Mouse (Mus musculus): Measurements from ENCODE around the gene Glis1.

The Glis1 gene

DNA sequence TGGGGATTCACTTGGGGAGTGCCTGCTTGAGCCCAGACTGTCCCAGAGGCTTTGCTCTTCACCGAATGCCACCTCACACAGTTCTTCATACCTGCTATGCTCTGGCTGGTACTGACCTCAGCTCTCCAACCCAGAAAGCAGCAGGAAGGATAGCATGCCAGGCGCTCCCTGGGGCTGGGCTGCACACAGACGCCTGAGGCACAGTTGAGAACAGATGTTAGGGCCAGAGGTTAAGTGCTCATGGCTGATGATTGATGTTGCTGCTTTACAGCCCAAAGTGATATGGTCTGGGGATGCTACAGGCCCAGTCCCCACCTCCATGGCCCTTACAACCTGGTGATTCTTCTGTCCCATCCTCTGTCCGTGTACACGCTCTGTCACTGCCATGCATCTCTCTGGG, 190.6 kb downstream of the Glis1 start:
- no peak for DNase-seq (ENCODE audit: low read depth, low spot score)

GRCm38 (mm10) chr4:107628226-107628625, 193.8 kb downstream of the Glis1 start:
- DNase-seq (ENCODE audit: low read depth, low spot score): no peak

DNA sequence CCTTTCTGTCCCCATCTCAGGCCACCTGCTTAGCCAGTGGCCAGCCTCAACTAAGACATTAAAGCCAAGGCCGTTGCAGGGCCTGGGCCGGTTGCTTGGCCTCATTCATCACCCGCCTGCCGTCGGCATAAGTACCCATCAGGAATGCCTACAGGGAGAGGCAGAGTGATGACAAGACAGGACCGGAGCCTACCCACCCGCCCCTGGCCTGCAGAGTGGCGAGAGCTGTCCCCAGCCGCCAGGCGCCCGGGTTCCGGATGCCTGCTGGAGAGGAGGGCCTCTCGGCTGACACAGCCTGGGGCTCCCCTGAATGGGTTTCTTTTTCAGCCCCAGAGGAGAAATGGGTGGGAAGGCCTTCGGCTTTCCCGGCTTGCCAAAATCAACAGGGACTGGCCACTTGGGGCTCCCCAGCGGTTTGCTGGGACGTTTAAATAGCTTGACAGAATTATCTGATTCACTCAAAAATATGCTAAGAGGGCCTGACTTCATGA, 194.6 kb downstream of the Glis1 start:
- DNase-seq (ENCODE audit: low read depth, low spot score): no peak

- DNase-seq (ENCODE audit: low read depth, low spot score): no peak
These were observed 200.2 kb downstream of the Glis1 start for GRCm38 (mm10) chr4:107634631-107635030.

DNA sequence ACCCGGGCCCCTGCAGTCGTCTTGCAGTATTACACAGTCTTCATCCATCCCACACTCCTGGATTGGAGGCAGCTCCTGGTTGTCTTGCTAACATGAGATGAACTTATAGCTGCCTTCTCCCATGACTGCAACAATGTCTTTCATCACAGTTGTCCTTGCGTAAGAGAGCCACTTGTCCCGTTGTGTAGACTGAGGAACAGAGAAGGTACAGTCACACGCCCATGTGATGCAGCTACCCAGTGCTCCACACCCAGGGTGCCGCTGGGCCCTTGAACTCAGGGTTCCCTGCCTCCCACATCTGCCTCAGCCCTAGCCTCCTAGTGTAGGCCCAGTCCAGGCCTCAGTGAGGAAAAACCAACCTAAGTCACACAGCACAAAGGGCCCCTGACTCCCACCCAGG, 201.7 kb downstream of the Glis1 start:
- peak; percentile 21 for DNase-seq (ENCODE audit: low read depth, low spot score)

DNA sequence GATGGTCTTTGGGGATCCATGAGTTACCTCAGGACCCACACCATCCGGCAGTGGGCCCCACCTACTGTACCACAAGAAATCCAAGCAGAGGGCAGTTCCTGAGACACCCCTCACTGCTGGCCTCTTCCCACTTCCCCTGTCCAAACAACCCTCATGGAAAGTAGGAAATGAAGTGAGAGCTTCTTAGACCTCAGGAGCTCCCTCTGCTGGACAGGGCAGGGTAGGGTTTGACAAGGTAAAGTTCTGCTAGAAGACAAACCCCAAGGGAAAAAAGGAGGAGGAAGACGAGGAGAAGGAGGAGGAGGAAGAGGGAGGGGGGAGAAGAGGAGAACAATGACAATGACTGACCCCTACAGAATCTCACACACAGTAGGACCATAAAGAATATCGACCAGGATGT, 203.3 kb downstream of the Glis1 start:
- DNase-seq (ENCODE audit: low read depth, low spot score): peak; percentile 64

DNA sequence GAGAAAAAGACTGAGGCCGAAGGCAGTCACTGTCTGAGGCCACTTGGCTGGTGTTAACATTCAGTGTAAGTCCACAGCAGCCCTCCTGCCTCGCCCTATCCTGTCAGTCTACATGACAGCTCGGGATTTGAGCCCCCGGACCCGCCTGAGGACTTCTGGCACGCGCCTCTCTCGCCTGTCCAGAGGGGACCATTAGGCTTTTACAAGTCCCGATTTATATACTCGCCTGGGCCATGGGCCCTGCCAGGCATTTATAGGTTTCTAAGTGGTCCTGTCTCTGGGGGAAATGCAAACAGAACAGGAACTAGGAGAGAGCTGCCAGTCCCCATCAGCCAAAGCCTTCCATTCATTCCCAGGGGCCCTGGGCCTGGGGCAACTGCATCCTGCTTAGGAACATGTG, 203.9 kb downstream of the Glis1 start:
- no peak for DNase-seq (ENCODE audit: low read depth, low spot score)

- DNase-seq (ENCODE audit: low read depth, low spot score): no peak
These were observed 207.2 kb downstream of the Glis1 start for GRCm38 (mm10) chr4:107641624-107642023.

DNA sequence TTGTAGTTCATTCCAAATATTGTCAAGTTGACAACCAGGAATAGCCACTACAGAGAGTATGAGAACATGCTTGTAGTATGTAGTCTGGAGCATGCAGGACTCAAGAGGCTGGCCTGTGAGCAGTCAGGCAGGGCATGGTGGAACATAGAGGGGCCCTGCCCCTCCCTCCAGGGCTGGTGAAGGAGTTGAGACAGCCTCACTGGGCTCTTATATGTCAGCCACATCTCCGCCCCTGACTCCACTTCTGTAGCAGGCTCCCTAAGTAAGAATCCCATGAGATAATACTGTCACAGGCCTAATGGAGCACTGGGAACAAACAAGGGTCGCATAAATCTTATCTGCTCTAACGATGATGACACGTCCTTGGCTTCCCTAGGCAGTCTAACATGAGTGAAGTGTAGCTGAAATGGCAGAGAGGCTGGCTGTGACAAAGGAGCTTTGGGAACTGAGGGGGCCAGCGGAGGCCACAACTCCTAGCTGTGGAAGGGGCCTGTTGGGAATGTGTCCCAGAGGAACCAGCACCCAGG, 214.6 kb downstream of the Glis1 start:
- no peak for DNase-seq (ENCODE audit: low read depth, low spot score)

- DNase-seq (ENCODE audit: low read depth, low spot score): peak; percentile 46
These were observed 216.7 kb downstream of the Glis1 start for GRCm38 (mm10) chr4:107651021-107651496.

DNA sequence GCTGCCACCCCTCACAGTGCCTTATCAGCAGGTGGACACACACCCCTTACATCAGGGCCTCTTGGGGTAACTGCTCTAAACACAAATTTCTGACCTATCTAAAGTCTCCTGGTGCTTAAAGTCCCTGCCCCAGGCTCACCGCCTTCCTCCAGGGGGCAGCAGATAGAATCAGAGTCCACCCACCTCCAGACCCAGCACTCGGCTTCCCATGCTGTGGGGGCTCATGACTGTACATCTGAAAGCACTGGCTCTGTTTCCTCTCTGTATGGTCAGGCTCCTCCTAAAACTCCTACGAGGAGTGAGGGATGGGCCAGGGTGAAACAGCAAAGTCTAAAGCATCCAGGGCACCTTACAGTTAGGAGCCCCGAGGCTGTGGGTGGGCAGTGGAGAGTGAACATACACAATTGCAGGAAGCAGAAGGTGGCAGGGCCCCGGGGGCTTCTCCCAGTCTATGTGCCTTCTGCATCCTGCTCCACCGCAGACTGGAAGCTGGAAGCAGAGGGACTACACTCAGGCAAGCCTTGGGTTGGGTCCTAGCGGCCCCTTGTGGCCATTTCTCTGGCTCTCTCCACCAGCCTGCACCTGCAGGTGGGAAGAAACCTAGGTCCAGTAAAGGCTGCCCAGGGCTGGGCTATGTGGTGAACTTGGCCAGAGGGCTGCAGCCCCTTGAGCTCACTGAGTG, 218.3 kb downstream of the Glis1 start:
- peak; percentile 72 for DNase-seq (ENCODE audit: low read depth, low spot score)

DNA sequence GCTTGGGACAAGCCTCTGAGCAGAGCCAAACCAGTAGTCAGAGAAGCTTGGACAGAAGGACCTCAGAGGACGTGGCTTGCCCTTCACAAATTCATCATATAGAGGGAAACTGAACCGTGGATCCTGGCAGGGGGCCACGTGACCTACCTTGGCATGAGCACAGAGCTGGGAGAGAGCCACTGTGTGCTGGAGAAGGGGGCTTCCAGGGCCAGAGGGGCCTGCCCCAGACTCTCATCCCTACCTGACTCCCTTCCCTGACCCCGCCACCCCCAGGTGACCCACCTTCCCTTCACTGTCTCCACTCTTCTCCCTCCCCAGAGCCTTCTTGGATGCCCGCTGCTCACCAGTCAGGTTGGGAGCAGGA, 218.9 kb downstream of the Glis1 start:
- DNase-seq (ENCODE audit: low read depth, low spot score): no peak

DNA sequence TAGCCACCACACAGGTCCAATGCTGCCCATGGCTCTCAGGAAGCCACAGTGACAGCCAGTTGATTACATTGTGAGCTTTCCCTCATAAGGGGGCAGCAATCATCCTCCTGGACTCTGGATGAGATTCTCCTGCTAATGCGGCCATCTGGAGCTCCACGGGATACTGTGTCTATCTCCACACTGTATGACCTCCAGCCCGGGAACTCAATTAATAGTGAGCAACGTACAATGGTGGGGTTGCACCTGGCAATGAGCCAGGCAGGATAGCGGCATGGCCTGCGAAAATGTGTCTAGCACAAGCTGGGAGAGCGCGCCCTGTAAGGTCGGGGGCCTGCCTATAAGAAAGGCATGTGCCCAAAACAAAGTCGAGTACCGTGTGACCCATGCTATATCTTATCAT, 226.3 kb downstream of the Glis1 start:
- no peak for DNase-seq (ENCODE audit: low read depth, low spot score)

GRCm38 (mm10) chr4:107668514-107668913, 234.1 kb downstream of the Glis1 start:
- DNase-seq (ENCODE audit: low read depth, low spot score): no peak

- no peak for DNase-seq (ENCODE audit: low read depth, low spot score)
These were observed 236.3 kb downstream of the Glis1 start for GRCm38 (mm10) chr4:107670731-107671130.

- peak; percentile 88 for DNase-seq (ENCODE audit: low read depth, low spot score)
These were observed 239.4 kb downstream of the Glis1 start for GRCm38 (mm10) chr4:107673638-107674321.

- DNase-seq (ENCODE audit: low read depth, low spot score): no peak
These were observed 239.9 kb downstream of the Glis1 start for GRCm38 (mm10) chr4:107674322-107674644.

DNA sequence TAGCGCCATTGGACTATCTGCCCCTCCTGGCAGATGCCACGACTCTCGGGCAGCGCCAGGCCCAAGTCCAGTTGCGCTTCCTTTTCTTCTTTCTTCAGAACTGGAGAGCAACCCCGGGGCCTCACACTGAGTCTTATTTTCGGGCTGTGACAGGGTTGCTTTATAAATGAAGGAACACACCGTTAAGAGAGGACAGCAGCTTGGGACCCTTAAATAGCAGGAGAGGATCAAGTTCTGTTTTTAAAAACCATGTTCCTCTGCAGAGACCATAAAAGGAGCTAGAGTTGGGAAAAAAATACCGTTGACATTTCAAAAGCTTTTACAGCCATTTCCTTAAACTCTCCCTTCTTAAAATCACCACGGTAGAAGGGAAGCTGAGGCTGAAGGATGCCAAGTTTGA, 241.3 kb downstream of the Glis1 start:
- no peak for DNase-seq (ENCODE audit: low read depth, low spot score)

DNA sequence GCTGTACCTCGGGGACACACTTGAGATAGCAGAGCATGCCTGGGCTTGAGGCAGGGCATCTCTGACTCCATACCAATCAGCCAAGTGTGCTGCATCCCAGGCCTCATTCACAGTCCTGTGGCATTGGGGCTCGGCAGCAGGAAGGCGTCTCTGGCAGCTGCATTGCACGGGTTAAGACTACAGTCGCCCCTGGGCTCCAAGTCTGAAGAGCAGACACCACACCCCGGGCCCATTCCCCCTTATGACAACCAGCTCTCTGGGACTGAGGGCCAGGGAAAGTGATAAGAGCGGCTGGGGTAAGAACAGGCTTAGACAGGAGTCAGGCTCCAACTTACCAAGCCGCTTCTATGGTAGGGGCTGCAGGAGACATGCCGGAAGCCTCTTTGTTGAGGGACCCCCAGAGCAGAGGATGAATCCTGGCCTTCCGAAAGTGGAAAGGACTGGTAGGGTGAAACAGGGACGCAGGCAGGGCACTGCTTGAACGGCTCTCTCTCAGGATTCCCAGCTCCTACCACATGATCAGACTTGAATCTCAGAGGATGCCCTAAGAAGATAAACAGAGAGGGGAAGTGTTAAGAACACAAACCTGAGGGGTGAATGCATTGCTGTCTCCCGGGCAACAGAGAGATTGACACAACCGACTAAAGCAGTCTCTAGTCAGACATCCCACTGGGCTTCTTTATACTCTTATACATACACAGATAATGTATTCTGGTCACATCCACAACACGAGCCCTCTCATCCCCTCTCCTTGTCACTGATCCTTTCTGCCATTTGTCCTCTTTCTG, 246.1 kb downstream of the Glis1 start:
- peak; percentile 43 for DNase-seq (ENCODE audit: low read depth, low spot score)

DNA sequence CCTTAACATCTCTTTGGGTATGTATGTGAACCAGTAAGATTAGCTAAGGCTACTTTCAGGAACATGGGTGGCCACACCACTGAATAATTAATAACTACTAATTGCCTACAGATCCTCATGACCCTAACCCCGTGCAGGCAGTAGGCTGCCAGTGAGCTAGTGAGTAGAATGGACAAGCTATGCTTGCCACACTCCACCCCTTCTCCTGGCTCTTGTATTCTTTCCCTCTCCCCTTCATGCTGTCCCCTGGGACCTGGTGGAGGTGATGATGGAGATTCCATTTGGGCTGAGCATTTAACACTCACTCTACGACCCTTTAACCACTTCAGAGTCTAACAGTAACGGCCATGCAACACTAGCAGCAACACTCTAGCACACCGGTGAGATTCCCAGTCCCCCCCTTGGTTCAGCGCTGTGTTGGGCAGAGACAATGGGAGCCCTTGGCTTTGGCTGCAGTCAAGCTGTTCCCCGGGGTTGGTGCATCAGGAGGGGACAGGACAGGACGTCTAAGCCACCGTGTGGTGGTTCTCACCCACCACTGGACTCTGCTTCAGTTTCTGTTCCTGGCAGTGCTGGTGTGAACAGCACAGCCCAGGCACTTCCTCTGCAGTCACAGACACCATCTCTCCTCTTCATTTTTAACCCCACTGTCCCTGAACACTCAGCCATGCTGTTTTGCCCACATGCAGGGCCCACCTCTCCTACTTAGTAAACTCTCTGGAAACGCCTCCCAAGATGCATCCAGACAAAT, 246.9 kb downstream of the Glis1 start:
- DNase-seq (ENCODE audit: low read depth, low spot score): no peak

GRCm38 (mm10) chr4:107683006-107683756, 248.8 kb downstream of the Glis1 start:
- peak; percentile 72 for DNase-seq (ENCODE audit: low read depth, low spot score)

All from R1 (cell line).